Mouse (Mus musculus) C2C12 (cell line): Measurements from ENCODE around the gene Atxn7l1. TPM values are rescaled to one million over a fixed set of nuclear protein-coding genes. Genes with fewer than 3 reads are reported as not detected.

Experiments
- H3K27me3 ChIP-seq: one replicate; pipeline ENCODE4 v1.6.1; 2011; ENCODE audit not compliant: control insufficient read depth, insufficient read depth, insufficient read length
- H3K36me3 ChIP-seq: one replicate; pipeline ENCODE4 v1.6.1; 2011; ENCODE audit not compliant: control insufficient read depth, insufficient read depth
- H3K4me3 ChIP-seq: one replicate; pipeline ENCODE4 v1.5.1; 2011; ENCODE audit warnings: mild to moderate bottlenecking, control low read depth; ENCODE audit not compliant: poor library complexity, insufficient read depth, severe bottlenecking
- H3K79me2 ChIP-seq: one replicate; pipeline ENCODE4 v1.6.1; 2011; ENCODE audit not compliant: control insufficient read depth, insufficient read depth
- H3K79me3 ChIP-seq: one replicate; pipeline ENCODE4 v1.6.1; 2011; ENCODE audit warnings: low read depth, control low read depth
- H3ac ChIP-seq: one replicate; pipeline ENCODE3; 2011; ENCODE audit warnings: low read depth; ENCODE audit not compliant: control insufficient read depth, insufficient read length
- CEBPB ChIP-seq: IDR thresholded peaks from one replicate; pipeline ENCODE4 v1.6.1; 2011; ENCODE audit warnings: low read depth, mild to moderate bottlenecking, control low read depth, moderate library complexity
- CTCF ChIP-seq: IDR thresholded peaks from one replicate; pipeline ENCODE4 v1.5.1; 2011; ENCODE audit not compliant: control insufficient read depth, insufficient read depth, insufficient read length
- FOSL1 ChIP-seq: IDR thresholded peaks from one replicate; pipeline ENCODE4 v1.8.0; 2011; ENCODE audit warnings: mild to moderate bottlenecking, low read length; ENCODE audit not compliant: poor library complexity, insufficient read depth, severe bottlenecking
- MAX ChIP-seq: IDR thresholded peaks from one replicate; pipeline ENCODE4 v1.6.1; 2011; ENCODE audit warnings: mild to moderate bottlenecking, control low read depth
- MYOD1 ChIP-seq: IDR thresholded peaks from one replicate; pipeline ENCODE4 v1.6.1; 2011; ENCODE audit warnings: low read depth; ENCODE audit not compliant: control insufficient read depth, insufficient read length
- MYOG ChIP-seq: IDR thresholded peaks from one replicate; pipeline ENCODE4 v1.6.1; 2011; ENCODE audit not compliant: control insufficient read depth, insufficient read length; ENCODE audit errors: extremely low read depth
- USF1 ChIP-seq: IDR thresholded peaks from one replicate; pipeline ENCODE4 v1.6.1; 2011; ENCODE audit warnings: low read depth, mild to moderate bottlenecking, control low read depth, moderate library complexity
- polyA plus RNA-seq: library from polyadenylated mRNA; unstranded; fragments of >200 nt; fragmentation: generic; extraction: Trizol; gene quantifications from one replicate; pipeline ENCODE4 v1.2.1, GENCODE M21; 2012; ENCODE audit warnings: missing spikeins

Atxn7l1 gene
- polyA plus RNA-seq, 1 experiment: 14.6 TPM

DNA sequence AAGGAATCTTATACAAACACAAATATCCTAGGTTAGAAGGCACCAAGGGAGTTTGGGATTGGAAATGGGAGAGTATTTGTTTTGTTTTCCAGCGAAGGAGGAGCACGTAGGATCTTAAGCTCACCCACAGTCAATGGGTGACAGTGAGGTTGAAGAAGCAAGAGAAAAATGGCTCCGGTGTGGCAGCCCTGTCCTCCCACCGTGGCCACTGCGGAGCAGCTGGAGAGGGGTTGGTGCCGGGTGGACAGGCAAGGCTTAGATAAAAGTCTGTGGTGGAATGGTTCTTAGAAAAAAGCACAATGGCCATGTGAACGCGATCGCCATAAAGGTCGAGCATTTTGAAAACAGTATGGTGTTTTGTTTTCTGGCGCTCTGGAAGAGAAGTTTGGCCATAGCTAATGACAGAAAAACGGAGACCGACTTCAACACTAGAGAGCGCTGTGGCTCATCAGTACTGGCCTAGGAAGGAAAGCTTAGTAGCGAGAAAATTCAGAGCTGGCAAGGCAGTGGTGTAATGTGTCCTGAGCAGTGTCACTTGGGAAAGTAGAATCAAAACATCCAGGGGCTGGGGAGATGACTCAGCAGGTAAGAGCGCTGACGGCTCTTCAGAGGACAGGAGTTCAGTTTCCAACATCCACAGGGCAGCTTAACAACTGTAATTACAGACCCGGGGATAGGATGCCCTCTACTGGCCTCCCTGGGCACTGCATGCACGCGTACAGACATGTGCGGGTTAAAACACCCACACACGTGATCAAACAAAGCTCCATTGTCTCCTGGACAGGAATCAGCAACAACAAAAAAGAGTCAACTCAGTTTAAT is 232.3 kb downstream of the Atxn7l1 start:
- H3K27me3 ChIP-seq: peaks cover 9% of the 10 kb centered on the region
- no peaks in the 10 kb centered on the region for H3K79me3 ChIP-seq
- H3K79me2 ChIP-seq: no peaks in the 10 kb centered on the region
- H3K36me3 ChIP-seq: no peaks in the 10 kb centered on the region
- H3K4me3 ChIP-seq: no peak overlapping the region
- no peak overlapping the region for H3ac ChIP-seq
- TF ChIP-seq CTCF (peak; percentile 60), MAX (peak; percentile 98), MYOD1 (no peak), CEBPB (no peak), FOSL1 (no peak), USF1 (peak; percentile 91), MYOG (no peak)

DNA sequence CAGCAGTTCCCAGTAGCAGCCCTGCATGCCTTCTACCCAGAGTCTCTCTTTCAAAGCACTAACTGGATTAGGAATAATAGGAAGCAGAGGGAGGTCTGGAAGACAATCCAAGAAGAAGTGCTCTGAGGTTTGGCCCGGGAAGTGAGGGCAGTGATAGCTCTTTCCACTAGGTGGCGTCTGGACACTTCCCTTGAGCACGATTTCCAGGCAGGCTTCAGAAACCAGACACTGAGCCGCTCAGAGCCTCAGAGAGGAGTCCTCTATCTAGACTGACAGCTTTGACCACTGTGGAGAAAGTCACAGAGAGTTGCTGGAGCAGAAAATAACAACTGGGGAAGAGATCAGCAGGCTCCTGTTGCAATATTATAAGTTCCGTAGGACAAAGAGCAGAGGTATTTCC is 241.3 kb downstream of the Atxn7l1 start:
- H3K36me3 ChIP-seq: no peaks in the 10 kb centered on the region
- no peaks in the 10 kb centered on the region for H3K79me2 ChIP-seq
- peaks cover 32% of the 10 kb centered on the region for H3K27me3 ChIP-seq
- no peak for TF ChIP-seq MYOG
- TF ChIP-seq CTCF: peak; percentile 50
- H3K79me3 ChIP-seq: no peaks in the 10 kb centered on the region
- H3K4me3 ChIP-seq: no peak overlapping the region
- H3ac ChIP-seq: no peak overlapping the region

- no peaks in the 10 kb centered on the region for H3K79me3 ChIP-seq
- H3K27me3 ChIP-seq: peaks cover 25% of the 10 kb centered on the region
- no peak overlapping the region for H3K4me3 ChIP-seq
- H3ac ChIP-seq: no peak overlapping the region
- TF ChIP-seq MAX: no peak
- no peak for TF ChIP-seq CEBPB
- TF ChIP-seq MYOG: no peak
- no peak for TF ChIP-seq CTCF
- no peaks in the 10 kb centered on the region for H3K79me2 ChIP-seq
- H3K36me3 ChIP-seq: no peaks in the 10 kb centered on the region
Observed at GRCm38 (mm10) chr12:33390844-33391560, 243.5 kb downstream of the Atxn7l1 start.

GRCm38 (mm10) chr12:33394804-33395623 is 247.5 kb downstream of the Atxn7l1 start, which contains the start of gene Efcab10:
Gene Efcab10 (plus strand): TSS chr12:33394854.
- no peak within 1 kb of the TSS for H3K4me3 ChIP-seq
- no peaks in the 10 kb centered on the region for H3K36me3 ChIP-seq
- peaks cover 35% of the 10 kb centered on the region for H3K27me3 ChIP-seq
- no peaks in the 10 kb centered on the region for H3K79me2 ChIP-seq
- TF ChIP-seq CTCF: no peak
- TF ChIP-seq USF1: no peak
- no peak for TF ChIP-seq CEBPB
- no peak for TF ChIP-seq MYOG
- no peak for TF ChIP-seq MYOD1
- TF ChIP-seq MAX: no peak
- no peak for TF ChIP-seq FOSL1
- no peaks in the 10 kb centered on the region for H3K79me3 ChIP-seq
- no peak within 1 kb of the TSS for H3ac ChIP-seq

DNA sequence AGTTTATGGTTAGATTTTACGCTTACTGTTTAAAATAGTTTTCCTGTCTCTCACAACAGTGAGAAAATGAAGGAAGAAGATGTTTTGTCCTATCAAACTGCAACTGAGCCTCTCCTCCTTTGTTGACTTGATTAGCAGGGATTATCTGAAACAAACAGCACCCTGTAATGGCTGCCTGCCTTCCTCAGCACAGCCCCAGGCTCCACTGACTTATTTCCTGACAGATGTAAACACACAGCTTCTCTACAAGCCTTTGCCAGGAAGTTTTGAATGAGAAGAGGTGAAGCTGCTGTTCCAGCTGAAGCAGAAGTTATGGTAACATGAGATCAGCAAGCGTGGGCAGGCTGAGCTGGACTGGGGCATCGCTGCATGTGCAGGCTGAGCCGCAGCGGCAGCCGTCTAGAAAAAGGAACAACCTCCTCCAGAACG is 255.8 kb downstream of the Atxn7l1 start:
- peaks cover 12% of the 10 kb centered on the region for H3K27me3 ChIP-seq
- no peak overlapping the region for H3ac ChIP-seq
- no peaks in the 10 kb centered on the region for H3K36me3 ChIP-seq
- H3K4me3 ChIP-seq: no peak overlapping the region
- TF ChIP-seq CTCF: no peak
- TF ChIP-seq USF1: no peak
- no peak for TF ChIP-seq MAX
- TF ChIP-seq MYOG: no peak
- TF ChIP-seq MYOD1: no peak
- no peak for TF ChIP-seq FOSL1
- no peak for TF ChIP-seq CEBPB
- no peaks in the 10 kb centered on the region for H3K79me3 ChIP-seq
- H3K79me2 ChIP-seq: no peaks in the 10 kb centered on the region
